Mouse (Mus musculus) thymus, postnatal 25 days (tissue): Measurements from ENCODE around the gene Tmem121b.

Experiments used
- DNase-seq: peaks from one replicate; pipeline ENCODE4 v3.0.0; 2022

Gene Tmem121b

GRCm38 (mm10) chr6:120493374-120494181, at the start of gene Tmem121b:
Gene Tmem121b, minus strand, starts transcription at chr6:120493807.
- DNase-seq, result peak; percentile 48

GRCm38 (mm10) chr6:120542061-120542460, 48.5 kb upstream of the Tmem121b start:
- DNase-seq, result no peak

- DNase-seq, result no peak
These were observed 47.8 kb upstream of the Tmem121b start for GRCm38 (mm10) chr6:120541386-120541785.

GRCm38 (mm10) chr6:120539781-120540231, 46.2 kb upstream of the Tmem121b start:
- no peak for DNase-seq

- DNase-seq, result peak; percentile 74
These were observed 45.6 kb upstream of the Tmem121b start for GRCm38 (mm10) chr6:120539132-120539759.

- no peak for DNase-seq
These were observed 42.7 kb upstream of the Tmem121b start for GRCm38 (mm10) chr6:120536337-120536736.

DNA sequence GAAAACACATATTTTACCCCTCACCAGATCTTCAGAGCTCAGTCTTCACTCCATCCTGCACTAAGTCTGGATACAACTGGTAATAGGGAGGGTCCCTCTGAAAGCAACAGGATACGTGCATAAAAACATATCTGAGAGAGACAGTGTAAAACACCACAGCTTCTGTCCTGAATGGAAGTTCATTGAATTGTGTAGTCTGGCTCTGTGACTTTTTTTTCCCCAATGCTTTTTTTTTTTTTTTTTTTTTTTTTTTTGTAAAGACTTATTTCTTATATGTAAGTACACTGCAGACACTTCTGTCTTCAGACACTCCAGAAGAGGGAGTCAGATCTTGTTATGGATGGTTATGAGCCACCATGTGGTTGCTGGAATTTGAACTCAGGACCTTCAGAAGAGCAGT, 39.0 kb upstream of the Tmem121b start:
- DNase-seq, result no peak

DNA sequence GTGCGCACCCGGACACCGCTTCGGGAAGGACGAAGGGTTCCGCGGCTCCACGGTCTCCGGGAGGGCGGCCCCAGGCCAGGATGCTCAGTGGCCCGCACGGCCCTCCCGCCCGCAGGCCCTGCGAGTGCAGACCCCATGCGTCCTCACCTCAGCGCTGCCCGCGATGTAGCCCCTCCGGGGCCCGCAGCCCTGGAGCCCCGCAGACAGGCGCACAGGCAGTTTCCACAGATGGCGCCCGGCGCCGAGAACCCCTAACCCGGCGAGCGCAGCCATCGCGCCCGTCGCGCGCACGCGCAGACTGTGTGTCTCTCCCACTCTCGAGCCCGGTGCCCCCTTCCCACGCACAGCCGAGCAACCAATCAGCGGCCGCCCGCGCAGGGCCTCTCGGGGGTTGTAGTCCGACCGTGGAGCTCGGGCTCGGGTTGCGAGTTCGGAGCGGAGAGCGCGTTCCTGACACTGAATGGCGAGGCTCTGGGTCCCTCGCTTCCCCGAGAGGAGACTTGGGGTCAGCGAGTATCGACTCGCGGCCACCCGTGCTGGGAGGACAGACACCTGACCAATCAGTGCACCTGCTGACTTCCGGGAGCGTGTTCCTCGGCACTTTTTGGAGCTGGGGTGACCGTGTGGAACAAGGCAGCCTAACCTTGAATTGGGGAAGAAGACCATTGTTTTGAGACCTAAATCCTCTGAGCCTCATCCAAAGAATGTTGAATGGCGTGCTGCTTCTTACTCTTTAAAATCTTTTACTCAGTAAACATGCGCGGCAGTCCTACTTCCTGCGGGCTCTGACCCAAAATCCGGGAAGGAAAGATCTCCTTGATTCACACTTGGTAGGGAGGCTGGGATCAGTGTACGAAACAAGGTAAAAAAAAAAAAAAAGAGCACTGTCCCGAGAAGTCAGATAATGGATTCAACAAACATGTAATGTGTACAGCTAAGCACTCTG, 37.7 kb upstream of the Tmem121b start, which contains the start of gene Hdhd5:
Gene Hdhd5 (minus strand): TSS at position 300 of the 946 bp plus-strand sequence.
- DNase-seq, result peak; percentile 95

DNA sequence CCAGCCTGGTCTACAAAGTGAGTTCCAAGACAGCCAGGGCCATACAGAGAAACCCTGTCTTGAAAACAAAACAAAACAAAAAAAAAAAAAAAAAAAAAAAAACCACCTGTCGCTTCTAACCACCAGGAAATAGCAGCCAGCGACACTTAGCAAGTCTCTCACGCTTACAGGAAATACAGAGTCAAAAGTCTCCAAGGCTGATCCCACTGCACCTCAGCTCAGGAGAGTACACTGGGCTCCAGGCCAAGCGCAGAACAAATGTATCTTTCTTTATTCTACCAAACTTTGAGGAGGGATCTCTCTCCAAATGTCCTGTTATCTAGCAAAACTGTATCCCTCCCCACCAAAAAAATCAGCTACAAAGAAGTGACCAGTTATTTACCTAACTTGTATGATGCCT, 35.5 kb upstream of the Tmem121b start:
- DNase-seq, result peak; percentile 49

DNA sequence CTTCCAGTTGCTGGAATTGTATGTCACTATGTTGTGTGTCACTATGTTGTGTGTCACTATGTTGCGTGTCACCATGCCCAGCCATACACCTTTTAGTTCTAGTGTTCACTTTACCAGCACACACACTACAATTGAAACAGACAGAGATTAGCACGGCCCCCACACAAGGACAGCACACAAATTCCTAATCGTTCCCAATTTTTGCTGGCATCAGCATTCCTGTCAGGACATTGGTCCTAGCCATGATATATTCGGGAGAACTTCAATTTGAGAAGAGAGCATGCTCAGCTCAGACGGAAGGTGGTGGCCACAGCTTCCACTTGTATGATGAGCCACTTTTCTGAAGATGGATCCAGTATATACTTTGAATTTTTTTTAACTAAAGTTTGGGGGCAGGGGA, 31.2 kb upstream of the Tmem121b start:
- no peak for DNase-seq

DNA sequence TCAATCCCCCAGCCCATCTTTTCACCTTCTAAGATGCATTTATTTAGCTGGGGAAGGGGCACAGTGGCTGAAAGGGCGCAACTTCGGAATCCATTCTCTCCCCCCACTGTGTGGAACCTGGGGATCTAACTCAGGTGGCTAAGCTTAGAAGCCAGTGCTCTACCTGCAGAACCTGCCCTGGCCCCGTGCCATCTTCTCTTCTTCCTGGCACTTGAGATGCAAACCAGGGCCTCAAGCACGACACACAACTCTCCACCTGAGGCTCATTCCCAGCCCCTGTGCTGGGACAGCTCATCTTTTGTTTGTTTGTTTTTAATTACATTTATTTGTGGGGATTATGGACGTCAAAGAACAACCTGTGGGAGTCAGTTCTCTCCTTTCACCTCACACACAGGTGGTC, 26.0 kb upstream of the Tmem121b start:
- DNase-seq, result no peak

- DNase-seq, result no peak
These were observed 23.7 kb upstream of the Tmem121b start for GRCm38 (mm10) chr6:120517311-120517710.

GRCm38 (mm10) chr6:120516879-120517278, 23.3 kb upstream of the Tmem121b start:
- no peak for DNase-seq

GRCm38 (mm10) chr6:120516422-120516821, 22.8 kb upstream of the Tmem121b start:
- no peak for DNase-seq

DNA sequence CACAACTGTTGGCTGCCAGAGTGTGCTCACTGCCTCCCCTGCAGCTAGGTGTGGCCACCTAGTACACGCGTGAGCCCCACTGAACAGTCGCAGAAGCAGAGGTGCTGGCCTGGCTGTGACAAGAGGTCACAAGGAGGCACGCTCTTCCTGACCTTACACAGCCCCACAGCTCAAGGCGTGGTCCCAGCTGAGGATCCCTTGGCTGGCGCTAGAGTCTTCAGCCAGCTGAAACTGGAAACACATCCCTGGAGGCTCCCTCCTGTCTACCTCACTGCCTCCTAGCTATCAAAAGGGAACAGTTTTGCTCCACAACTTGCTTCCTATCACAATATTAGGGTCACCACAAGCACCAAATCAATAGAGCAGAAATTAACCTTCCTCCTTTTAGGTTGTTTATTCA, 17.6 kb upstream of the Tmem121b start:
- DNase-seq, result no peak

- no peak for DNase-seq
These were observed 16.8 kb upstream of the Tmem121b start for GRCm38 (mm10) chr6:120510425-120510824.

DNA sequence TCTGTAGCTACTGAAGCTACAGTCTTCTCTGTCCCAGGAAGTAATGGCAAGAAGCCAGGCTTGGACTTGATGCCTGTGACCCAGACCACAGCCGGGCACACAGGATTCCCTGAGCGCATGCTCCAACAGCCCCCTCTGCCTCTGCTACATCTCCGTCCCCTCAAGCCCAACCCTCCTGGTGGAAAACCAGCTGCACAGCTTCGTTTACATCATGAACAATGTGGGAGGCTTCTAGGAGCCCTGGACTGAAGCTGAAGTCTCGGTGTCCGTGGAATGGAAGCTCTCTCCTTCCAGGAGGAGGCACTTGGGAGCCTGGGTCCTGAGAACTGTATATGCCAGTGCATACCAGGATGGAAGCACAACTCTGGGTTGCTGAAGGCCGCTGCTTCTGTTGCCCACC, 16.4 kb upstream of the Tmem121b start:
- no peak for DNase-seq

- DNase-seq, result no peak
These were observed 15.0 kb upstream of the Tmem121b start for GRCm38 (mm10) chr6:120508645-120509044.

DNA sequence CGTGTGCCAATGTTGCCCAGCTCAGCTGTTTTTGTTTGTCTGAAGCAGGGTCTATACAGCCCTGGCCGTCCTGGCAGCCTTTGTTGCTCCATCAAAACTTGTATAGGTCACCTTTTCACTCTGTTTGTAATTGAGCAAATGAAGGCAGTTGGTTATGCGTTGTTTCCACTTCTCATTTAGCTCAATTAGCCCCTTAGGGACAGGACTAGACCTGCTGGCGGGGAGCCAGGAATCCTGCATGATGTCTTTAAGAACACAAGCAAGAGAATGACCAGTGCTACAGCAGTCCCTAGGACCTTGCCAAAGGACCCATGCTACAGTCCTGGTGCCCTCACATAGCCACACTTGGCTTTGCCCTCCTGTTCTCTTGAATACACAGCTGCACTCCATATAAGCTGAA, 11.9 kb upstream of the Tmem121b start:
- DNase-seq, result no peak

- DNase-seq, result no peak
These were observed 10.4 kb upstream of the Tmem121b start for GRCm38 (mm10) chr6:120504051-120504450.

GRCm38 (mm10) chr6:120496544-120496943, 2.9 kb upstream of the Tmem121b start:
- DNase-seq, result no peak

- DNase-seq, result no peak
These were observed 871 bp downstream of the Tmem121b start for GRCm38 (mm10) chr6:120492499-120493373.
